Mouse (Mus musculus) adrenal gland, adult 18-20 months (tissue): ENCODE data around the gene Zfand3. TPM values are rescaled to one million over a fixed set of nuclear protein-coding genes. Genes with fewer than 3 reads are reported as not detected.

Source experiments
- DNase-seq, 2 experiments: peaks; one replicate each; pipeline ENCODE4 v3.0.0; 2021 to 2022; ENCODE audit warnings: low spot score in 2 of 2
- total RNA-seq, 2 experiments: library from RNA; stranded (reverse); gene quantifications; 1 replicate in 1 of 2; 2 replicates in 1 of 2; pipeline ENCODE4 v1.2.3; 2021

The Zfand3 gene
- total RNA-seq, 2 experiments from 2014 or later: 162 to 171 TPM

- DNase-seq: no peak
Measured at GRCm38 (mm10) chr17:30214393-30214792, 209.9 kb downstream of the Zfand3 start.

DNA sequence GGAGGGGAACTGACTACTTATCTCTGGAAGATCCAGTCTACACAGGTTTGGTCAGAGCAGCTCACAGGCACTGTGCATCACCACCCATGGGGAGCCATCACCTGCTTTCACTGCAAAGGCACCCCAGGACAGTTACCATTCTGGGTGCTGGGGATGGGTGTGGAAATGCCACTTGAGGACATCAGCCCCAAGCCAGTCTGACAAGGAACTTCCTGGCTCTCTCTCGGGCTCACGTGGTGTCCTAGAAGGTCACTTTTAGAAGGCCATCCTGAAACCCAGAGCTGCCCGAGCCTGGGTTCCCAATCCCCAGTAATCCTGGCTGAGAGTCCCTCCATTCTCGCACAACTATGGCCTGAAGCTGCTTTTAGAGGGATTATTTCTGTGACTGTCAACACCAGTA, 211.2 kb downstream of the Zfand3 start:
- no peak for DNase-seq

GRCm38 (mm10) chr17:30221677-30222076, 217.1 kb downstream of the Zfand3 start:
- DNase-seq: no peak

DNA sequence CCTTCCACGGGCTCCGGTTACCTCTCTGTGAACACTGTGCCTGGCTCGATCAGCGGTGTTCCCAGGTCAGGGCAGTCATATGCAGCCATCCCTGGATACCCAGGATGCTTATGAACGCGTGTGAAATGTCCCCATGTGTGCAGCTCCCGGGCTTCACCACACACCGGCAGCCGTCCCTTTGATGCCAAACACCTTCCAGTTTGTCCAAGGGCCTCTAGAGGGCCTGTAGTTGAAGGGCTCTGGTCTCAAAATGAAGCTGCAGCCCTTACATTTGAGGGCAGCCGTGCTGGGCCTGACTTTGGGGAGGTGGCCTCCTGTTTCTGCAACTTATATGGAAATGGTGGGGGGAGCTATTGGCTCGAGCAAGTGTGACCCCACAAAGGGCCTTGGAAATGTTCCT, 217.8 kb downstream of the Zfand3 start:
- DNase-seq: no peak

DNA sequence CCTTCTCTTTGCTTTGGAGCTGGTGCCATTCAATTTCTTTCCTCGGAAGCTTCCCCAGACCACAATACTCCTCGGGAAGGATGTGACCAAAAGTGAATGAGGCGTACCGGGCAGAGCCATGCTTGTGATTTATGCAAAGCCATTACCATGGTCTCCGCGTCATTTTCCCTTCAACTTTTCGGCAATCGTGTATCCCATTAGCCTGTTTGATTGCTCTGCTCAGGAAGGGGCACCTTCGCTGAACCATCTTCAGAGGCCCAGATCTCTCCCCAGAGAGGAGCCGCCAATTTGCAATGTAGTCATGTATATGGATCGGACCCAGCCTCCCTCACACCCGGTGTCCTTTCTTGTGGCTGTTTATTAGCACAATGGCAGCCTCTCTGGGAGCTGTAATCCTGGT, 218.3 kb downstream of the Zfand3 start:
- DNase-seq: no peak

GRCm38 (mm10) chr17:30225030-30225740, 220.7 kb downstream of the Zfand3 start:
- no peak for DNase-seq

DNA sequence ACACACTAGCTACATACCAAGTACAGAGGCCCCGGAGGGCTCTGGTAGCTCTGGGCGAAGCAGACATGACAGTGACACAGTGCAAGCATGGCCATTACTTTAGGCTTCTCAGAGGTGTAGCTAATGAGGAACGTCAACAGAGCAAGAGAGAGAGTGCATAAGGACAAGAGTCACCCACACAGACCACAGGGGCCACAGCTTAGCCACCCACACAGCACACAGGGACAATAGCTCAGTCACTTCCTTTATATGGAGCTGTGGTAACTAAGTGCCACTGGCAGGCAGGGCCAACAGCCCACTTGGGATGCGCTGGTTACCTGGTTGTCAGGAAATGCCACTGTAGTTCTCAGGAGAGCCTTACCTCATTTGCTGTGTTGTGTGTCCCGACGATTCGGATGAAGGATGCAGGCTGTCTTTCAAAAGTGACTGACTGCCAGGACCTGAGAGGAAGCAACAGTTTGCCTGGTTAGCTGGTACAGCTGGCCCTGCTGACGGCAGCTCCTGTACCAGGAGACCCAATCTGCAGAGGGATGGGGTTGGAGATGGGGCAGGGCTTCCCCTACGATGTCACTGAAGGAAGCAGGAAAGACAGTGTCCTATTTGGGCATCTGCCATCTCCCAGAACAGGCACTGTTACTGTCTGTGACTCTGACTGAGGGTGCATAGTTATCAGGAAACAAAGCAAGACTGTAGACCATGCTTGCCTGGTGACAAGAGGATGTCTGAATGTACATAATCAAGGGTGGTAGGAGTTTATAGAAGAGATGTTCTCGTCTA, 224.1 kb downstream of the Zfand3 start:
- DNase-seq: no peak

DNA sequence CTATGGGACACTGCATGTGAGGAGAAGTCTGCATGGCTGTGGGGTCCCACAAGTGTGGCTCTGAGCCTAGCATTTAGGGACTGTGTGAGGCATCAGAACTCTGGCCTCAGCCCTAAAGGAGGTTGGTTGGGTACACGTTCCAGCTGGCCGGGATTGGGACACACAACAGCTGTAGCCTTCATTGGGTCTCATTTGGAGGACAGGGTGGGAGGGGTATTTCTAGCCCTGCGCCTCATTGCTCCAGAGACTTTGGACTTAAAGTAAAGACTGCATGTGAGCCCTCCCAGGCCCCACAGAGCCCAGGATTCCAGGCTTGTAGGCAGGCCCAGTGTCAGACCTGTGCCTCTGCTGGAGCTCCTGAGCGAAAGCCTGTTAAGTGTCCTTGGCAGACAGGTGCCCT, 225.9 kb downstream of the Zfand3 start:
- DNase-seq: no peak

DNA sequence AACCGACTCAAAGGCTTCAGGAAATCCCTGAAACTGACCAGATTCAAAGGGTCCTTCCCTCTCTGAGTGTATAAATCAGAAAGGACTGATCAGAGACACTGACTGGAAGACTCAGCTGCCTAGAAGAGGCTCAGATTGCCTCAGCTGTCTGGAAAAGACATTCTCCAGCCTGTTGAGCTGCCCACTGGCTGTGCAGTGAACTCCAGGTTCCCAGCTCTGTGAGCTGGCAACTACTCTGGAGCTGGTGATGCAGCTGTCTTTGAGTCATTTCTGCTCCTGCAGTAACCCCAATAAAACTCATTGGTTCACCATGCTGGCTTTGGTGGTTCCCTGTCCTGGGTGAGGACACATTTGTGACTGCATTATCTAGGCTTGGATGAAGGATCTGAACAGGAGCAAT, 226.9 kb downstream of the Zfand3 start:
- no peak for DNase-seq

DNA sequence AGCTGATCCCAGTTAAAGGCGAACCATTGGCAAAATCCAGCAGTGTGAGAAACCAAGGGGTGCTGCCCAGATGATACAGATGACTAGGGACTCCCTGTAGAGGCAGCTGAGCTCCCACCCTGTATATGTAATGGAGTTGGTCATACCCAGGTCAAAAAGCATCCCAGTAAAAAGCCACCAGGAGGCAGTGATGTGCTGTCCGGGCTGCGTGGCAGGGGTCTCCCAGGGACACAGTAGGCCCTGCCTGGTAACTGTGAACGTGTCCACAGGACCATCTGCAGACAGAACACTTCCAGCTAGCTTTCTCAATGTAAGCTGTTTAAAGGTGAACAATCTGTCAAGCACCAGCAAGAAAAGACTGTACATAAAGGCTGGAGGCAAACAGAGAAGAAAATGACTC, 228.2 kb downstream of the Zfand3 start:
- no peak for DNase-seq

GRCm38 (mm10) chr17:30235380-30235779, 230.8 kb downstream of the Zfand3 start:
- no peak for DNase-seq

DNA sequence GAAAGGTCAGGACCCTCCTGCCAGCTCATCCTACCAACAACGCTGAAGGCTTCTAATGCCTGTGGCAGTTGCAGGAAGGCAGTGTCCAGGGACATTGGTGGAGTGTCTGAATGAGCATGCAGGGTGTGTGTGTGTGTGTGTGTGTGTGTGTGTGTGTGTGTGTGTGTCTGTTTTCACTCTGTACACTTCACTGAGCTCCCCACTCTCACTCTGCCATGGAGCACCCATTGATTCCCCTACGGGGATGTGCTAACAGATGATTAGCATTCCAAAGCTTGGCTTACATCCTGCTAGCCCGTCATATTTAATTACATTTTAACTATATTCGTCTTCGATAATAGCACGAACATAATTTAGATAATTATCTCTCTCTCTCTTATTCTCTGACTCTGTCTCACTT, 232.1 kb downstream of the Zfand3 start:
- no peak for DNase-seq

DNA sequence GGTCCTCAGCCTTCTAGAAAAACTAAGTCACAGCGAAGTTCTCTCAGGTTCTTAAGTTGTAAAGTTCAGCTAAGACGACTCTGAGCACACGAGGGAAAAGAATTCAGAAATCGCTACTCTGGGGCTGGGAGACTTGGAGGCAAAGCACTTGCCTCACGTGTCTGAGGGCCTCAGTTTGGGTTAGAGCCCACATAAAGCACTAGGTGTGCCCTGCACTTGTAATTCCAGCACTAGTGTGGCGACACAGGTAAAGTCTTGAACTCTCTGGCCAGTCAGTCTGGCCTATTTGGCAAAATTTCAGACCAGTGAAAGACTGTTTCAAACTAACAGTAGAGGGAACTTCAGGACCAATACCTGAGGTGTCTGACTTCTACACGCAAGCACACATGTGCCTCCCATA, 233.1 kb downstream of the Zfand3 start:
- no peak for DNase-seq

DNA sequence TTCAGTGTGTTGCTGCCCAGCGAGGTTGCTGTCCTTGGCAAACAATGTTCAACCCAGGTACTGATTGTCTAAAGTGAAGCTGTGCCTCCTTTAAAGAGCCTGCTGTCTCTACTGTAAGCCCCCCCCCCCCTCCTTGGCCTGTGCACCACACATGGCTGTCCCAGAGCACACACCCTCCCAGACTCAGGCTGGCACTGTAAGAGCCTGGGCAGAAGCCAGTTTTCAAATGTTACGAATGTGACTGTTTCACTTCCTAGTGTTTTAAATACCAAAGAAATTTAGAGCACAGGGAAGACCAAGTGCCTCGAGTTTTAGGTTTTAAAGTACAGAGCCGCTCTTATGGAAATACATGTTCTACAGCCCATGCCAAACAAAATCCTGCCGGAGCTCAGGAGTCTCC, 234.9 kb downstream of the Zfand3 start:
- no peak for DNase-seq

GRCm38 (mm10) chr17:30240659-30241058, 236.1 kb downstream of the Zfand3 start:
- no peak for DNase-seq

GRCm38 (mm10) chr17:30241061-30241460, 236.5 kb downstream of the Zfand3 start:
- no peak for DNase-seq

GRCm38 (mm10) chr17:30241720-30242322, 237.3 kb downstream of the Zfand3 start:
- no peak for DNase-seq

DNA sequence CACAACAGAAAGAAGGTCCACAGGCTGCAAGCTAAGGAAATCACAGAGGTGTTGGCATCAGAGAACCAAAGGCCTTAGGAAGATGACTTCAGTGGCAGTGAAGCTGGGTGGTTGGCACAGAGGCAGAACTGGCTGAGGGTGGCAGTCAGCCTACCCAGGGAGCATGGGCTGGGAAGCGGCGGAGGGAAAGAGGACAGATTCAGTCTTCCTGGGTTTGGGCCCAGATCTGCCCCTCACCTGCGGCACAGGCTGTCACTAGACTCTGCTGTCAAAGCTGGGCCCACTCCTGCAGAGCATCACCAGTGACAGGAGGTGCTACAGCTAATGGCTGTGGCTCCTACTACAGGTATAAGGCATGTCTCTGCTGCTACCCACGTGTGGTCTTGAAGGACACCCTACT, 238.1 kb downstream of the Zfand3 start:
- no peak for DNase-seq

GRCm38 (mm10) chr17:30243540-30243939, 239.0 kb downstream of the Zfand3 start:
- no peak for DNase-seq

DNA sequence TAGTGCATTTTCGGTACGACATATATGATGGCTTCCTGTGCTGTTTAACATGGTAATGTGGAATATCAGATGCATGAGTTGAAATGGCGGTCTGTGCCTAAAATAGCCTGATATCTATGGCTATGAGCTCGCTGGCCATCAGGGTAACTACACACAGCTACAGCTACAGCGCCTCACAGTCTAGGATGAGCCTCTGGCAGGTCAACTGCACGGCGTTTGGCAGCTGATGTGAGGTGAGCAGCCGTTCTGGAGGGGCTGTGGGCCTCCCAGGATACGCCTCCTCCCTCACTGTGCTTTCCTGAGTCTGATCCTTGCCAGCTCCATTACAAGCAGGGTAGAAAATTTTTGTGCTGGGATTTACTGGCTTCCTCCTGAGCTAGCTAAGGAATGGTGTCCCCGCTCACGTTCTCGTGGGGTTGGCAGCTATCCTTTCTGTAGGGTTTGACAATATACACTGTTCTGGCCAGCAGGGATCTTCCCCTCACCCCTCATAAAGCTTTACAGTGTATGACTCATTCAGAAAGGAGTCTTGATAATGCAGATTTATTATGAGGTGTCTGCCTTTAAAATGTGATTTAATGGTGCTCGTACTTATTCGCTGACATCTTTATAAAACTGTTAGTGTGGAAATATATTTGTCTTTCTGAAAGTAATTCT, 240.2 kb downstream of the Zfand3 start:
- DNase-seq: no peak

GRCm38 (mm10) chr17:30245308-30245706, 240.8 kb downstream of the Zfand3 start:
- no peak for DNase-seq

DNA sequence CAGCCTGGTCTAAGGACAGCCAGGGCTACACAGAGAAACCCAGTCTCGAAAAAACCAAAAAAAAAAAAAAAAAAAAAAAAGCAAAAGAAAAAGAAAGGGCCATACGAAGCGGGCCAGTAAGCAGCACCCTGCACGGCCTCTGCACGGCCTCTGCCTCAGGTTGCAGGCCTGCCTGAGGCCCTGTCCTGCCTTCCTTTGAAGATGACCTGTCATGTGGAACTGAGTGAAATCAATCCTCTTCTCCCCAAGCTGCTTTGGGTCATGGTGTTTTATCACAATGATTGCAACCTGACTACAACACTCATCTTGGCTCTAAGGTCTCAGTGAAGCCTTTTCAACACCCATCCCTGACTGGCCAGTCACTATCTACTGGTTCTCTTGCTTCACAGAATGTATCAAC, 248.5 kb downstream of the Zfand3 start:
- no peak for DNase-seq
